Mouse (Mus musculus) kidney, embryonic 14.5 days (tissue): Measurements from ENCODE around the gene Hsd17b1. TPM values are rescaled to one million over a fixed set of nuclear protein-coding genes. Genes with fewer than 3 reads are reported as not detected.

ENCODE experiments used
- ATAC-seq: fragments of 200-750 bp; cut with Nextera tagmentation; 2 replicates; pipeline ENCODE4 v1.8.0; 2017; ENCODE audit warnings: moderate number of reproducible peaks, mild to moderate bottlenecking, moderate TSS enrichment, moderate library complexity; ENCODE audit not compliant: low FRiP score, low TSS enrichment
- H3K27ac ChIP-seq: fragments of 300-500 bp; sonication (generic); 2 replicates; pipeline ENCODE4 v1.5.1; 2014; ENCODE audit warnings: low read depth, mild to moderate bottlenecking, low read length, moderate library complexity, mixed read lengths
- H3K27me3 ChIP-seq: fragments of 300-500 bp; sonication (generic); 2 replicates; pipeline ENCODE4 v1.6.1; 2014; ENCODE audit warnings: mild to moderate bottlenecking, low read length; ENCODE audit not compliant: control insufficient read depth, insufficient read depth
- H3K36me3 ChIP-seq: fragments of 300-500 bp; sonication (generic); 2 replicates; pipeline ENCODE4 v1.6.1; 2014; ENCODE audit warnings: low read length, mixed read lengths; ENCODE audit not compliant: control insufficient read depth, insufficient read depth
- H3K4me1 ChIP-seq: fragments of 300-500 bp; sonication (generic); 2 replicates; pipeline ENCODE4 v1.6.1; 2014; ENCODE audit warnings: low read length, mixed read lengths; ENCODE audit not compliant: control insufficient read depth, insufficient read depth
- H3K4me2 ChIP-seq: fragments of 300-500 bp; sonication (generic); replicated peaks from 2 replicates; pipeline ENCODE4 v1.6.1; 2014; ENCODE audit warnings: low read depth, mild to moderate bottlenecking, low read length
- H3K4me3 ChIP-seq: fragments of 300-500 bp; sonication (generic); 2 replicates; pipeline ENCODE4 v1.5.1; 2014; ENCODE audit warnings: mild to moderate bottlenecking, low read length
- H3K9ac ChIP-seq: fragments of 300-500 bp; sonication (generic); 2 replicates; pipeline ENCODE4 v1.6.1; 2014; ENCODE audit warnings: low read depth, mild to moderate bottlenecking, low read length, moderate library complexity
- H3K9me3 ChIP-seq: fragments of 300-500 bp; sonication (generic); 2 replicates; pipeline ENCODE4 v1.6.1; 2016; ENCODE audit warnings: low read length; ENCODE audit not compliant: control insufficient read depth
- WGBS: fragments of 180-500 bp; shearing (Covaris S2); extraction: QIAGEN DNeasy Blood & Tissue Kit; methylation state at CpG from one replicate; pipeline ENCODE4 v1.1.7; 2014; 5-methylcytosine and 5-hydroxymethylcytosine counted together
- polyA plus RNA-seq: library from polyadenylated mRNA; unstranded; fragments of >200 nt; fragmentation: Nextera tagmentation; extraction: Ambion mirVana; gene quantifications from 2 replicates; pipeline ENCODE4 v1.2.1, GENCODE M21; 2014

Hsd17b1 gene
- polyA plus RNA-seq, 1 experiment from 2014 or later = 0.16 TPM

DNA sequence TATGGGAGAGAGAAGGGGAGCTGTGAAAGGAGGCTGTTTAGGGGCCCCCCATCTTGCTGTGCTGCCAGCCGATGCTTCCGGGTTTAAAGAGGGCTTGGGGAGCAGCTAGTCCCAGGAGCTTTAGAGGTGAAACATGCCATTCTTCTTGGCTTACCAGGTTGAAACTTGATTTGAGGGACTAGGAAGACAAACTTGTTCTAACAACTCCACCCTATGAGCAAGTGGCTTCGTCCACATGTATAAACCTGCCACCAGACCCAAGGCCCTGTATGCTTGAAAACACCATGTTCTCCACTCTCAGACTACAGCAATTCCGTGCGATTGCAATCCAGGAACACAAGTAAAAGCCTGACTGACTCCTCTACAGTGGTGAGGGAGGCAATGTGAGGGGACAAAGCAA is 24.8 kb downstream of the Hsd17b1 start:
- ATAC-seq = no peak
- H3K27me3 ChIP-seq = no peaks in the 10 kb centered on the region

GRCm38 (mm10) chr11:101109351-101109750 is 31.1 kb downstream of the Hsd17b1 start:
- ATAC-seq = no peak
- 84% methylated on average over 4 of the region's 4 CpGs for WGBS
- Histone ChIP-seq H3K4me3 (no peak overlapping the region), H3K9ac (no peak overlapping the region), H3K27ac (no peak overlapping the region), H3K36me3 (peaks cover 10% of the 10 kb centered on the region; the same call in 1 of the 2 replicates), H3K27me3 (no peaks in the 10 kb centered on the region), H3K4me2 (no peak overlapping the region), H3K9me3 (no peaks in the 10 kb centered on the region), H3K4me1 (no peaks in the 10 kb centered on the region)

More for the DNA sequence above, 24.8 kb downstream of the Hsd17b1 start:
- no peak overlapping the region for H3K27ac ChIP-seq
- H3K4me2 ChIP-seq = no peak overlapping the region
- no peak overlapping the region for H3K4me3 ChIP-seq
- no peak overlapping the region for H3K9ac ChIP-seq
- peaks cover 69% of the 10 kb centered on the region for H3K36me3 ChIP-seq
- 93% methylated on average over 5 of the region's 5 CpGs for WGBS
- H3K4me1 ChIP-seq = no peaks in the 10 kb centered on the region
- H3K9me3 ChIP-seq = no peaks in the 10 kb centered on the region

DNA sequence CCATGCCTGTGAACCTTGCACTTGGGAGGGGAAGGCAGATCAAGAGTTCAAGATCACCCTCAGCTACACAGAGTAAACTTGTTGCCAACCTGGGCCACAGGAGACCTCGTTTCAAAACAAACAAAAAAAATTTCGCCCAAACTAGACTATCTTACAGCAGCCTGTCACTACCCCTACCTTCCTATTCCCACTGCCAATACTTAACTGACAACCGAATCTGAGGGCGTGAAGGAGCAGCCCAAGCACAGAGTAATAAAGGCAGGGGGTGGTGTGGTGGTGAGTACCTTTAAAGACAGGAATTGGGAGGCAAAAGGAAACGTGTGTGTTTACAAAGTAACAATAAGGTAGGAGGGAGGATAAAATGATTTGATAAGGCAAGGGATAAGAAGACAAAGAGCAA is 32.5 kb downstream of the Hsd17b1 start:
- ATAC-seq = no peak
- H3K9ac ChIP-seq = no peak overlapping the region
- no peaks in the 10 kb centered on the region for H3K27me3 ChIP-seq
- no peaks in the 10 kb centered on the region for H3K9me3 ChIP-seq
- no peak overlapping the region for H3K27ac ChIP-seq
- H3K36me3 ChIP-seq = no peaks in the 10 kb centered on the region
- peaks cover under 1% of the 10 kb centered on the region; the same call in 1 of the 2 replicates for H3K4me1 ChIP-seq
- WGBS = 56% methylated on average over 5 of the region's 5 CpGs
- no peak overlapping the region for H3K4me3 ChIP-seq
- no peak overlapping the region for H3K4me2 ChIP-seq

- WGBS = 91% methylated on average over 4 of the region's 4 CpGs
- H3K4me1 ChIP-seq = peaks cover 3% of the 10 kb centered on the region; the same call in 1 of the 2 replicates
- no peaks in the 10 kb centered on the region for H3K27me3 ChIP-seq
Observed at GRCm38 (mm10) chr11:101111178-101111577, 33.0 kb downstream of the Hsd17b1 start.

DNA sequence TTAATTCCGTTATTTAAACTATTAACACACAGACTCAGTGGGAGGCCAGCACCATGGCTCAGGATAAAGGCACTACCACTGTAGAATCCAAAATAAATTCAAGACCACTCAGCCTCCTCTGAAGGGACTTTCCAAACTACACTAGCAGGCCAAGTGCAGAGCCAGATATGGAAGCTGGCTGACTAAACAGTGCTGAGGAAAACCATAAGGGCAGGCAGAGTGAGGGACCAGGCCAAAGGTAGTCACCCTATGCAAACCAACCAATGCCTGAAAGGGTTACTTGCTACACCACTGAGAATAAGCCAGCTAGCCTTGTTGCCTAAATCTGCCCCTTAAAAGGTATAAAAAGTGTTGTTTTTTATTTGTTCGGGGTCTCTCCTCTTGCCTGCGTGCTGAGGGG is 34.0 kb downstream of the Hsd17b1 start:
- no peaks in the 10 kb centered on the region for H3K27me3 ChIP-seq
- ATAC-seq = no peak
- no peaks in the 10 kb centered on the region for H3K9me3 ChIP-seq
- H3K9ac ChIP-seq = no peak overlapping the region
- peaks cover 3% of the 10 kb centered on the region; the same call in 1 of the 2 replicates for H3K4me1 ChIP-seq
- no peak overlapping the region for H3K4me3 ChIP-seq
- H3K4me2 ChIP-seq = no peak overlapping the region
- H3K27ac ChIP-seq = no peak overlapping the region
- WGBS = 93% methylated on average over 3 of the region's 3 CpGs
- peaks cover 6% of the 10 kb centered on the region; the same call in 1 of the 2 replicates for H3K36me3 ChIP-seq

More at GRCm38 (mm10) chr11:101111178-101111577, 33.0 kb downstream of the Hsd17b1 start:
- no peak for ATAC-seq
- Histone ChIP-seq H3K36me3 (no peaks in the 10 kb centered on the region), H3K9me3 (no peaks in the 10 kb centered on the region), H3K27ac (no peak overlapping the region), H3K4me2 (no peak overlapping the region), H3K4me3 (no peak overlapping the region), H3K9ac (no peak overlapping the region)

DNA sequence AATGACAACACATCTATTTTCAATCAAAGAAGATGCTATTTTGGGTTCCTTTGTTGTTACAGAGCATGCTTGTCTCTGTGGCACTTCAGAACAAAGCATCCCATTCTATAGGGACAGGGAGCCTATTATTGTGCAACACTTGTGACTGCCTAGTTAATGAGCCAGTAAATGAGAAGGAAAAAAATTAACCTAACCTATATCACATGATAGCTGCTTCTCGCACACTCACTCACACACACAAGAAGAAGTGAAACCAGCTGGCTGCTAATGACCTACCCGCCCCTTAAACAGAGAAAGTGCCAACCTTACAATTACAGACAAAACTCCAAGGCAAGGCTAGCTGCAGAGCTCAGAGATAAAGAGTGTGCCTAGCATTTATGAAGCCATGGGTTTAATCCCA is 37.4 kb downstream of the Hsd17b1 start:
- H3K27me3 ChIP-seq = no peaks in the 10 kb centered on the region
- H3K4me1 ChIP-seq = peaks cover 11% of the 10 kb centered on the region
- H3K9me3 ChIP-seq = no peaks in the 10 kb centered on the region
- H3K4me3 ChIP-seq = no peak overlapping the region
- H3K4me2 ChIP-seq = no peak overlapping the region
- 63% methylated on average over 2 of the region's 2 CpGs for WGBS
- H3K27ac ChIP-seq = no peak overlapping the region; the same call in 1 of the 2 replicates
- H3K36me3 ChIP-seq = peaks cover 7% of the 10 kb centered on the region; the same call in 1 of the 2 replicates
- no peak overlapping the region for H3K9ac ChIP-seq
- ATAC-seq = no peak

DNA sequence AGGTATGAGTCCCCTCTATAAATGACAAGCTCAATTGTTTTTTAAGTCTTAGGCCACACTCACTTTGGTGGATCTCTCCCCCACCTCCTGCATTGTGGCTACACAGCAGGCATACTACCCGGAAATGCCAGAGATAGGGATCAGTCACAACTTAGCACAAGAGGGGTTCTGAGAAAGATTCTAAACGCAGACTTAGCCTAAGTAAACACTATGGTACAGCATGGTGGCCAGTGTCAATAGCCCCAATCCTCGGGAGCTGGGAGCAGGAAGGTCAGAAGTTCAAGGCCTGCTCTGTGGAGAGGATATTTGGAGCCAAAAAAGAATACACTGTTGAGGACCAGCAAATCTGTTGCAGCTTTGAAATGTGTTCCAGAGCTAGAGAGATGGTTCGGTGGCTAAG is 39.9 kb downstream of the Hsd17b1 start:
- no peak for ATAC-seq
- Histone ChIP-seq H3K9ac (peak overlapping the region; percentile 91; the same call in 1 of the 2 replicates), H3K4me2 (peak overlapping the region; percentile 70), H3K27me3 (no peaks in the 10 kb centered on the region), H3K4me3 (peak overlapping the region; percentile 89), H3K9me3 (no peaks in the 10 kb centered on the region), H3K27ac (no peak overlapping the region), H3K36me3 (peaks cover 16% of the 10 kb centered on the region; the same call in 1 of the 2 replicates), H3K4me1 (peaks cover 19% of the 10 kb centered on the region)
- WGBS = 42% methylated on average over 4 of the region's 4 CpGs

- Histone ChIP-seq H3K4me3 (peak overlapping the region; percentile 89), H3K27ac (peak overlapping the region; percentile 81), H3K9ac (peak overlapping the region; percentile 91), H3K36me3 (peaks cover 26% of the 10 kb centered on the region; the same call in 1 of the 2 replicates), H3K9me3 (no peaks in the 10 kb centered on the region), H3K4me2 (peak overlapping the region; percentile 70), H3K27me3 (no peaks in the 10 kb centered on the region), H3K4me1 (peaks cover 19% of the 10 kb centered on the region)
- ATAC-seq = peak; percentile 78; the same call in 1 of the 2 replicates
- WGBS = under 1% methylated on average over 39 of the region's 39 CpGs
Observed at GRCm38 (mm10) chr11:101119131-101119760, 41.0 kb downstream of the Hsd17b1 start.

DNA sequence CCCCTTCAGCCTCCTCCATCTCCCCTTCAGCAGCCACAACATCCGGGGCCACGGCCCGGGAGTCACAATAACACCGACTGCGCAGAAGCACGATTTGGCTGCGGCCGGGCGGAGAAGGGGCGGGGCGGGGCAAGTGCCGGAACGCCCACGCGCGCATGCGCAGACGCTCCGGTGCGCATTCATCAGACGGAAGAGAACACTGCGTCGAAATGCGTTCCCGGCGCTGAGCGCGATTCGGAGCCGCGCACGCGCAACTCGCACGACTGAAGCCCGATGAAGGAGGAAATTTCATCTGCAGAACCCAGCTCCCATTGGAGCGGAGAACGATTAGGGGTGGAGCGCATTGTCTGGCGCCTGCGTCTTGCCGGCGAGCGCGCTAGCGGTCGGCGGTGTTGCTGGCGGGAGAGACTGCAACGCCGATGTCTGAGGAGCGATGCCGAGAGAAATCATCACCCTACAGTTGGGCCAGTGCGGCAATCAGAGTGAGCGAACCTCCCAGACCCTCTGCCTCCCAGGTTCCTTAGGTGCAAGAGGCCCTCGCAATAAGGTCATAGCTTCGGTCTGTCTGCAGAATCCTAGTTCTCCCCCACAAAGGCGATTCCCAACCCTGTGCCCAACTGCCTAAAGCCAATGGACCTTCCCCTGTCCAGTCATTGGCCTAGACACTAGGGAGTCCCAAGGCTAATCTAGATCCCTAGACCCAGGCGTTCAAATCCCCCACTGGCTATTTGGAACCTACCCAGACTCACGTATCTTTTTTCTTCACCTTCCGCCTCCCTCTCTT is 41.7 kb downstream of the Hsd17b1 start, which contains the start of the genes Retreg3 and Tubg1:
Gene Retreg3 (minus strand): TSS at position 133 of the 784 bp plus-strand sequence.
Gene Tubg1 (plus strand): TSS at position 178 of the 784 bp plus-strand sequence.
- Histone ChIP-seq H3K36me3 (peaks cover 29% of the 10 kb centered on the region; the same call in 1 of the 2 replicates), H3K9ac (peak within 1 kb of the TSS; percentile 91), H3K27me3 (no peaks in the 10 kb centered on the region), H3K27ac (peak within 1 kb of the TSS; percentile 89), H3K9me3 (no peaks in the 10 kb centered on the region), H3K4me2 (peak within 1 kb of the TSS; percentile 97), H3K4me1 (peaks cover 19% of the 10 kb centered on the region), H3K4me3 (peak within 1 kb of the TSS; percentile 89)
- peak; percentile 95 for ATAC-seq
- under 1% methylated on average over 61 of the region's 61 CpGs for WGBS
